Mouse (Mus musculus) limb, embryonic 11.5 days (tissue): ENCODE data around the gene Cmc1. TPM values are rescaled to one million over a fixed set of nuclear protein-coding genes. Genes with fewer than 3 reads are reported as not detected.
A peak's percentile ranks its signal among the peaks of the same experiment; 100 is the strongest.

Experiments
- ATAC-seq: fragments of 200-750 bp; cut with Nextera tagmentation; 2 replicates; pipeline ENCODE4 v1.8.0; 2017; ENCODE audit warnings: low read depth; ENCODE audit not compliant: insufficient number of reproducible peaks, low FRiP score, low TSS enrichment
- DNase-seq: peaks from one replicate; pipeline ENCODE4 v3.0.0-alpha.2; 2015; ENCODE audit warnings: low spot score
- H3K27ac ChIP-seq: fragments of 300-500 bp; sonication (generic); replicated peaks from 2 replicates; pipeline ENCODE4 v1.5.1; 2014; ENCODE audit warnings: low read depth, mild to moderate bottlenecking, low read length
- H3K27me3 ChIP-seq: fragments of 300-500 bp; sonication (generic); 2 replicates; pipeline ENCODE4 v1.6.1; 2014; ENCODE audit warnings: mild to moderate bottlenecking, low read length, mixed read lengths; ENCODE audit not compliant: control insufficient read depth, insufficient read depth
- H3K36me3 ChIP-seq: fragments of 300-500 bp; sonication (generic); 2 replicates; pipeline ENCODE4 v1.6.1; 2014; ENCODE audit warnings: mild to moderate bottlenecking, low read length, moderate library complexity, mixed read lengths; ENCODE audit not compliant: control insufficient read depth, insufficient read depth
- H3K4me1 ChIP-seq: fragments of 300-500 bp; sonication (generic); 2 replicates; pipeline ENCODE4 v1.6.1; 2014; ENCODE audit warnings: low read length, mixed read lengths; ENCODE audit not compliant: control insufficient read depth, insufficient read depth
- H3K4me2 ChIP-seq: fragments of 300-500 bp; sonication (generic); 2 replicates; pipeline ENCODE4 v1.6.1; 2014; ENCODE audit warnings: low read depth, mild to moderate bottlenecking, moderate library complexity; ENCODE audit not compliant: severe bottlenecking
- H3K4me3 ChIP-seq: fragments of 300-500 bp; sonication (generic); 2 replicates; pipeline ENCODE4 v1.5.1; 2014; ENCODE audit warnings: low read depth, low read length
- H3K9ac ChIP-seq: fragments of 300-500 bp; sonication (generic); 2 replicates; pipeline ENCODE4 v1.6.1; 2014; ENCODE audit warnings: mild to moderate bottlenecking, low read length
- H3K9me3 ChIP-seq: fragments of 300-500 bp; sonication (generic); 2 replicates; pipeline ENCODE4 v1.6.1; 2016; ENCODE audit warnings: low read length; ENCODE audit not compliant: control insufficient read depth
- WGBS: fragments of 180-500 bp; shearing (Covaris S2); extraction: QIAGEN DNeasy Blood & Tissue Kit; methylation state at CpG from one replicate; pipeline ENCODE4 v1.1.7; 2014; 5-methylcytosine and 5-hydroxymethylcytosine counted together
- polyA plus RNA-seq: library from polyadenylated mRNA; unstranded; fragments of >200 nt; fragmentation: Nextera tagmentation; extraction: Ambion mirVana; gene quantifications from 2 replicates; pipeline ENCODE4 v1.2.1, GENCODE M21; 2014

Gene Cmc1
- polyA plus RNA-seq: 40.5 and 40.6 TPM in 2 replicates

DNA sequence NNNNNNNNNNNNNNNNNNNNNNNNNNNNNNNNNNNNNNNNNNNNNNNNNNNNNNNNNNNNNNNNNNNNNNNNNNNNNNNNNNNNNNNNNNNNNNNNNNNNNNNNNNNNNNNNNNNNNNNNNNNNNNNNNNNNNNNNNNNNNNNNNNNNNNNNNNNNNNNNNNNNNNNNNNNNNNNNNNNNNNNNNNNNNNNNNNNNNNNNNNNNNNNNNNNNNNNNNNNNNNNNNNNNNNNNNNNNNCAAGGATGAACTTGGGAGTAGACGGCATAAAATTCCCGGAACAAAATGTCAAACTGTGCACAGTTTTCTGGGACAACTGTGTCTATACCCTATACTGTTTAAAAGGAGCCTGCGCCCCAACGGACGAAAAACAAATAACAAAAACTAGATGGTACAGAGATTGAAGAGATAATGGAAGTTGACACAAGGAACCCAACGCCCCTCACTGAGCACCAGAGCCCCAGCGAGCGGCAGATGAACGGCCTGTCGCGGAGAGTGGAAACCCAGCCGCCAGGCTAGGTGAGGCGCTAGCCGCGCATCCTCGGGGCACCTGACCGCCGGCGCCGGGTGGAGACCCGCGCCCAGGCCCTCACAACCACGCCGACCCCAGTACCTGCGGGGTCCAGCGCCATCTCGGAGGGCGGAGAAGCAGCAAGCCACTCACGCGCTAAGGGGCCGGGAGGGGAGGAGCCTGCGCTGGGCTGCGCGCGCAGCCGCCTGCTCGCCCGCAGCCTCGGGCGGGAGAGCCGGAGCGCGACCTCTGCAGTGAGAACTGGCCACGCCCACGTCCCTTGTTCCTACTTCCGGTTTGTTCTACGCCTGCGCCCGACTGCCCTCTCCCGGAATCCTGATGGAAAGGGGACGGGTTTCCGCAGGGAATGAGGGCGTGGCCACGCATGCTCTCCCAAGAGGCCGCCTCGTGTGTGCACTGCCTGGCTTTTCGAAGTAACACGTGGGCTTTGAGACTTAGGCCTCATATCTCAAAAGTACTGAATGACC is at the start of gene Cmc1:
Cmc1 (minus strand) TSS at position 771 of the 996 bp plus-strand sequence.
- Histone ChIP-seq H3K4me3 (peak within 1 kb of the TSS; percentile 80), H3K36me3 (no peaks in the 10 kb centered on the region), H3K9ac (peak within 1 kb of the TSS; percentile 91), H3K27me3 (no peaks in the 10 kb centered on the region), H3K4me2 (peak within 1 kb of the TSS; percentile 68), H3K9me3 (no peaks in the 10 kb centered on the region), H3K4me1 (no peaks in the 10 kb centered on the region), H3K27ac (no peak within 1 kb of the TSS)
- WGBS: 1% methylated on average over 52 of the region's 58 CpGs
- peak; percentile 98 for ATAC-seq
- peak; percentile 97 for DNase-seq

GRCm38 (mm10) chr9:118198557-118198956 is 48.6 kb upstream of the Cmc1 start:
- no peak for ATAC-seq
- H3K9ac ChIP-seq: no peak overlapping the region
- 92% methylated on average over 1 of the region's 1 CpGs for WGBS

GRCm38 (mm10) chr9:118196661-118197390 is 46.8 kb upstream of the Cmc1 start:
- ATAC-seq: no peak
- 89% methylated on average over 9 of the region's 9 CpGs for WGBS

More at GRCm38 (mm10) chr9:118198557-118198956, 48.6 kb upstream of the Cmc1 start:
- Histone ChIP-seq H3K4me2 (no peak overlapping the region), H3K27ac (no peak overlapping the region), H3K27me3 (no peaks in the 10 kb centered on the region), H3K9me3 (no peaks in the 10 kb centered on the region), H3K4me1 (no peaks in the 10 kb centered on the region), H3K36me3 (no peaks in the 10 kb centered on the region), H3K4me3 (no peak overlapping the region)
- DNase-seq: no peak

GRCm38 (mm10) chr9:118193263-118193662 is 43.3 kb upstream of the Cmc1 start:
- H3K27me3 ChIP-seq: no peaks in the 10 kb centered on the region
- H3K9ac ChIP-seq: no peak overlapping the region
- no peak overlapping the region for H3K4me2 ChIP-seq
- no peak overlapping the region for H3K27ac ChIP-seq
- H3K4me3 ChIP-seq: no peak overlapping the region
- DNase-seq (no peak), ATAC-seq (no peak)
- 88% methylated on average over 1 of the region's 1 CpGs for WGBS
- no peaks in the 10 kb centered on the region for H3K9me3 ChIP-seq
- no peaks in the 10 kb centered on the region for H3K4me1 ChIP-seq
- no peaks in the 10 kb centered on the region for H3K36me3 ChIP-seq

More at GRCm38 (mm10) chr9:118196661-118197390, 46.8 kb upstream of the Cmc1 start:
- H3K36me3 ChIP-seq: no peaks in the 10 kb centered on the region
- no peak overlapping the region for H3K4me2 ChIP-seq
- no peaks in the 10 kb centered on the region for H3K9me3 ChIP-seq
- H3K27ac ChIP-seq: no peak overlapping the region
- no peak overlapping the region for H3K4me3 ChIP-seq
- H3K9ac ChIP-seq: no peak overlapping the region
- no peak for DNase-seq
- no peaks in the 10 kb centered on the region for H3K4me1 ChIP-seq
- H3K27me3 ChIP-seq: no peaks in the 10 kb centered on the region

GRCm38 (mm10) chr9:118191276-118191675 is 41.3 kb upstream of the Cmc1 start:
- H3K27ac ChIP-seq: no peak overlapping the region
- H3K4me3 ChIP-seq: no peak overlapping the region
- no peaks in the 10 kb centered on the region for H3K27me3 ChIP-seq
- no peaks in the 10 kb centered on the region for H3K4me1 ChIP-seq
- H3K36me3 ChIP-seq: no peaks in the 10 kb centered on the region
- WGBS: 81% methylated on average over 10 of the region's 10 CpGs
- H3K4me2 ChIP-seq: no peak overlapping the region
- H3K9me3 ChIP-seq: no peaks in the 10 kb centered on the region
- no peak for DNase-seq
- no peak overlapping the region for H3K9ac ChIP-seq
- ATAC-seq: no peak

DNA sequence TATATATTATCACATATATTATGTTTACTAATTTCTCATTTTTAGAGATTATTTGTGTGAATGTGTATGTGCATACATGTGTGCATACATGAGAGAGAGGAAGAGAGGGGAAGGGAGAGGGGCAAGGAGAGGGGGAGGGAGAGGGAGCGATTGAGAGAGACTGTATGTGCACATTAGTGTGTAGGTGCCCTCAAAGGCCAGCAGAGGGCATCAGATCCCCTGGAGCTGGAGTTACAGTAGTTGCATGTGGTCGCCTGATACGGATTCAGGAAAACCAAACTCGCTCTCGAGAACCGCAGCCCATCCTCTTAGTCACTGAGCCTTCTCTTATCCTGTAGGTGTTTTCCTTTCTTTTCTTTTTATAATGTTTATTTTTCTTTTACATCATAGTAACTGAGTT is 38.4 kb upstream of the Cmc1 start:
- DNase-seq (no peak), ATAC-seq (no peak)
- H3K4me1 ChIP-seq: no peaks in the 10 kb centered on the region
- no peak overlapping the region for H3K4me3 ChIP-seq
- no peaks in the 10 kb centered on the region for H3K9me3 ChIP-seq
- H3K36me3 ChIP-seq: no peaks in the 10 kb centered on the region
- H3K4me2 ChIP-seq: no peak overlapping the region
- H3K27ac ChIP-seq: no peak overlapping the region
- no peaks in the 10 kb centered on the region for H3K27me3 ChIP-seq
- WGBS: 92% methylated on average over 6 of the region's 6 CpGs
- H3K9ac ChIP-seq: no peak overlapping the region

- no peak for ATAC-seq
- no peaks in the 10 kb centered on the region for H3K4me1 ChIP-seq
- 88% methylated on average over 7 of the region's 7 CpGs for WGBS
- no peak for DNase-seq
- no peak overlapping the region for H3K9ac ChIP-seq
- H3K4me2 ChIP-seq: no peak overlapping the region
- no peaks in the 10 kb centered on the region for H3K9me3 ChIP-seq
- H3K27me3 ChIP-seq: no peaks in the 10 kb centered on the region
- H3K36me3 ChIP-seq: no peaks in the 10 kb centered on the region
- no peak overlapping the region for H3K4me3 ChIP-seq
- no peak overlapping the region for H3K27ac ChIP-seq
These were observed 37.4 kb upstream of the Cmc1 start for GRCm38 (mm10) chr9:118187420-118187819.

DNA sequence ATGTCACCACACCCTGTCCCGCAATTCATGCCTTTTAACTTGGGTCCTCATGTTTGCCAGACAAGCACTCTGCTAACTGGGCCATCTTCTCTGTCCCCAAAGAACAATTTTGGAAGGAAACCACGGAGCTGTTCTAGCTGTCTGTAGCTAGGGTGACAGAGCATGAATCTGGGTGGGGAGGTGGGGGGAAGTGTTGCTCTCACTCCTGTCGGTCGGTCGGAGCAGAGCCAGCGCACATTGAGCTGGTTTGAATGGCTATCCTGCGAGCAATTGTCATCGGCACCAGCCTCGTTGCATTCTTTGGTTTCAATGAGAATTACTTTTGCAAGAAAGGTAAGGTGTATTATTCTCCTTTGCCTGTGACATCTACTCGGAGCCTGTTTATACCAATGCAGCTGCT is 36.8 kb upstream of the Cmc1 start:
- H3K9me3 ChIP-seq: no peaks in the 10 kb centered on the region
- H3K4me1 ChIP-seq: no peaks in the 10 kb centered on the region
- ATAC-seq (no peak), DNase-seq (no peak)
- H3K27me3 ChIP-seq: no peaks in the 10 kb centered on the region
- H3K9ac ChIP-seq: no peak overlapping the region
- 86% methylated on average over 10 of the region's 10 CpGs for WGBS
- H3K4me2 ChIP-seq: no peak overlapping the region
- H3K36me3 ChIP-seq: no peaks in the 10 kb centered on the region
- no peak overlapping the region for H3K4me3 ChIP-seq
- H3K27ac ChIP-seq: no peak overlapping the region
